Mouse (Mus musculus): ENCODE measurements at regions not wholly inside any gene's neighbourhood (a gene's known extent, or its start where the extent isn't known, plus 50 kb on each side); places are given as distances from the start of the nearest gene placed in this dataset.

DNA sequence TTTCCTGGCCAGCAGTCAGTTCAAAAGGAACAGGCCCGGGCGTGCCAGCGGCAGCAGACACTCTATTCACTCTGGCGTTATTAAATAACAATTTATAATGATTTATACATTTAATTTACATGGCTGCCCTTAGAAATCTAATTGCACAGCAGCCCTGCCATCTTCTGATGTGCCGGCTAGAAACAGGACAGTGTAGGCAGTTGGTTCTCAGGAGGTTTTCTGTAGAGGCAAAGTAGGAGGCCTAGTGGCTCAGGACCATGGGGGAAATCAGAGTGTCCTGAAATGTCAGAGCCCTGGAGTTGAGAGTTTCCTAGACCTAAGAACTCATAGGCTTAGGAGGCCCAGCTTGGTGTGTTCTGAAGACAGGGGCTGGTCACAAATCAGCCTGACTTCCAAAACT is 225.2 kb upstream of the Foxq1 start:
- DNase-seq (ENCODE audit: low read depth), result no peak

DNA sequence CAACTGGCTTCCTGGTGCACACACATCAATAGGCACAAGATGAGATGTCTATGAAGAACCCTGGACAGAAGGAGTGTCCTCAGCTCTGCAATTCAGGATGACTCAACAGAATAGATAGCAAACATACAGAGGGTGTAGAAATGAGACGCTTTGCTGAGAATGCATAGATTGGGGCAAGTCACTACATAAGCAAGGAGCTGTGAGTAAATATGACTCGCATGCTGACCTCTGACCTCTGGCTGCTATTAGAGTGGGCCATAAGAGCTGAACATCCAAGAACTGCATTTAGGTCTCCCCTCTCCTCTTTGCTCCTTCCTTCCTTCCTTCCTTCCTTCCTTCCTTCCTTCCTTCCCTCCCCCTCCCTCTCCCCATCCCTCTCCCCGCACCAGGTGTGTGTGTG is 221.0 kb upstream of the Foxq1 start:
- no peak for DNase-seq (ENCODE audit: low read depth)

DNA sequence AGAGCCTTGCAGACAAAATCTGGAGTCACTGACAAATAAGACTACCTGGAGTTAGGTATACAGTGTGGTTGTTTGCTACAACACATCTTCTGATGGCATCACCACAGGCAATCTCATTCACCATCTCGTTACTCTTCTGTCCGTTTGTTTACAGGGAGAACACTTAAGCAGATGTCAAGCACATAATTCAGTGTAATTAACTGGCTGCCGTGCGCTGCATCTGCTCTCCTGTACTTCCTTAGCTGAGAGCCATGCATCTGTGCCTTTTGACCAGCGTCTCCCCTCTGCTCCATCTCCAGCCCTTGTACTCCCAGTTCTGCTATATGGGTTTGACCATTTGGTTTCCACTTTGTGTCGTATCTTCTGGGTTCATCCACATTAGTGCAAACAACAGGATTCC is 218.3 kb upstream of the Foxq1 start:
- no peak for DNase-seq (ENCODE audit: low read depth)

- DNase-seq (ENCODE audit: low read depth), result no peak
Measured at GRCm38 (mm10) chr13:31339386-31339785, 216.5 kb upstream of the Foxq1 start.

GRCm38 (mm10) chr13:31339901-31340300 is 216.0 kb upstream of the Foxq1 start:
- DNase-seq (ENCODE audit: low read depth), result no peak

DNA sequence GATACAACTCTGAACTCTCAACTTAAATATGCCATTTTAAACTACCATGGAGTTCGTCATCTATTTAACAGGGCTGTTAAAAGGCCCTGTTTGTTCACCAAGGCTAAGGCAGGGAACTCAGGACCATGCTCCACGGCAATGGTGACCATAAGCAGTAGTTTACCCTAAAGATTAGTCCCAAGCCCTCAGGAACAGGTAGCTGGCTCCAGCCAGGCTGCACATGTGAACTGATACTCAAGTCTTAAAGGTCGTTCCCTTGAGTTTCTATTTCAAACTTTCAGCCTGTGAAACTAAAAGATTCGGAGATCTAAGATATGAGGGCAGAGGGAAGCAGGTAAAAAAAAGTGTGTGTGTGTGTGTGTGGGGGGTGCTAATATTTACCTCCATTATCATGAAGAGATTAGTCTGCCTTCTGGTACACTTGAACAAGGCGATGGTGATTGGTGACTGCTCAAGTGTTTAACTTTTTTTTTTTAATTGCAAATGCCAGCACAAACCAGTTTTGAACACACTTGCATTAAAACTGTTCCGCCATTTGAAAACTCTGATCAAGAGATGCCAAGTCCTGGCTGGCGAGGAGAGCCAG is 215.5 kb upstream of the Foxq1 start:
- no peak for DNase-seq (ENCODE audit: low read depth)

DNA sequence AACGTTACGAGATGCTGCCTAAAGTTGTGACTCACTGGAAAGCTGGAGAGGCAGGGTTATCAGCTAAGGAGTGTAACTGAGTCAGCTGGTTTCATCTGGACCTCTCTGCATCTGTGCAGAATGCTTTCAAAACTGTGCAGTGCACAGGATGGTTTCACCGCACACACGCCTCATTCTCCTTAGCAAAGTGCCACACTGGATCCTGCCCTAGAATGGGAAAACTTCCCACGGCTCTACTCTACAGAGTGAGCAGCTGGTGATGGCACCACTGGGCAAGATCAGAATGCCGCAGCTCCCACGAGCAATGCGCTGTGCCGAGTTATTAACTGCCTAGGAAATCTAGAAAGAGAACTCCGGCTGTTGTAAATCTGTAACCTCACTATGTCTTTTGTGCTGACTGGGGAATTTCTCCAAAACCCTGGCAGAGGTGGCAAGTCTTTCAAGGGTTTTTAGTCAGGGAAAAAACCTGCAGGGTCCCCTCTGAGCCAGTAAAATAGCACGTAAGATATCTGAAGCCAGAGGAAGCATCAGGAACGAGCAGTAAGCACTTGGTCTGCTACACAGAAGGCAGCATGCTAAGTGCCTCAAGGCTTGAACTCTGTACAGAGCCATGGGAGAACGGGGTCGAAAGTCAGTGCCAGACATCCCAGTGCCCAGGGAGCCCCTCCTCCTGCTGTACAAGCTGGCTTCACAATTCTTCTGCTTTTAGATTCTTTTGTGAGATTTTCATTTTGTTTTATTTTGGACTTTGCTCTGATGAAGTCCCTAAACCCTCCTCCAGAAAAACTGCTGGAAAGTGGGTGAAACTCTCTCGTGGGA is 214.4 kb upstream of the Foxq1 start:
- no peak for DNase-seq (ENCODE audit: low read depth)

DNA sequence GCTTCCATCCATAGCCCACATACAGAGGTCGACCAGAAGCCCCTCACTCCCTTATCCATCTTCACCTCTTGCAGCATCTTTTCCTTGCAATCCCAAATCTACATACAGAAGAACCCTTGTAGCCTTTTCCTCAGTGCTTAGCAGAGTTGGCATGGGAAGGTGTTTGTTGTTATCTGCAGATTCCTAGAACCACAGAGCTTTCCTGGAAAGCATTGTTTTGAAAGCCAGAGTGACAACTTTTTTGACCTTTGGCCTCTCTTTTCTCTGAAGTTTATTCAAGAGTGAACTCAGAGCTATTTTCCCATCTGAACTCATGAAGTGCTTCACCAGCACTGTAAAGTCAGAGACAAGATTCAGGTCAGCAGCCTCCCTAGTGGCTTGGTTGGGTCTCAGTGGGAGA is 209.7 kb upstream of the Foxq1 start:
- no peak for DNase-seq (ENCODE audit: low read depth)

GRCm38 (mm10) chr13:31347000-31347399 is 208.9 kb upstream of the Foxq1 start:
- DNase-seq (ENCODE audit: low read depth), result no peak

GRCm38 (mm10) chr13:31349671-31350070 is 206.3 kb upstream of the Foxq1 start:
- DNase-seq (ENCODE audit: low read depth), result no peak

DNA sequence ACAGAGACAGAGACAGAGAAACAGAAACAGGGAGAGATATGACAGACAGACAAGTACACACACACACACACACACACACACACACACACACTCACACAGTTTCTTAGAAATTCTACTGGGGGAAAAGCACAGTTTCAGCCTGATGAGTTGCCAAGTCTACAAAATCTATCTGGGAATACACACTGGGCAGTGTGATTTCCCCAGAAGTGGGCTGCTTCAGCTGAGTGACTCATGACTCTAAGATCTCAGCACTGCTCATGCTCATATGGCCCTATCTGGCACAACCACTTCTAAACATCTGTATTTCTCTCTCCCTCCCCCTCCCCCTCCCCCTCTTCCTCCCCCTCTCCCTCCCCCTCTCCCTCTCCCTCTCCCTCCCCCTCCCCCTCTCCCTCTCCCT is 204.5 kb upstream of the Foxq1 start:
- no peak for DNase-seq (ENCODE audit: low read depth)

- no peak for DNase-seq (ENCODE audit: low read depth)
Measured at GRCm38 (mm10) chr13:31352825-31353224, 203.1 kb upstream of the Foxq1 start.

- DNase-seq (ENCODE audit: low read depth), result no peak
Measured at GRCm38 (mm10) chr13:31359353-31359752, 196.6 kb upstream of the Foxq1 start.

DNA sequence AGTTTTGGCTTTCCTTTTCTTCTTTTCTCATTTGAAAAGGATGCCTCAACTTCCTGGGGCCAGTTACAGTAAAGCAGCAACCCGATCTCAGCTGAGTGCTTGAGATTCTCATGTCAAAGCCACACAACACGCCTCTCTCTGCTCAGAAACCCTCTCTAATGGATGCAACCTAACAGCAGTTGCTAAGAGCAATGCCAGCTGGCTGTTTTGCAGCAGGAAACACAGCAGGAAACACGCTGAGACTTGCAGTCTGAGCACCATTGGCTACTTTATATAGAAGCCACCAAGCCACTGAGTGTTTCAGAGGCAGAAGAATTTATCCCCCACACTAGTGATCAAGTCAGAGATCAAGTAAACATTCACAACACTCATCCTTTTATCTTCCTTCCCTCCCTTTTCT is 193.5 kb upstream of the Foxq1 start:
- DNase-seq (ENCODE audit: low read depth), result no peak

- DNase-seq (ENCODE audit: low read depth), result no peak
Measured at GRCm38 (mm10) chr13:31364369-31364768, 191.6 kb upstream of the Foxq1 start.

DNA sequence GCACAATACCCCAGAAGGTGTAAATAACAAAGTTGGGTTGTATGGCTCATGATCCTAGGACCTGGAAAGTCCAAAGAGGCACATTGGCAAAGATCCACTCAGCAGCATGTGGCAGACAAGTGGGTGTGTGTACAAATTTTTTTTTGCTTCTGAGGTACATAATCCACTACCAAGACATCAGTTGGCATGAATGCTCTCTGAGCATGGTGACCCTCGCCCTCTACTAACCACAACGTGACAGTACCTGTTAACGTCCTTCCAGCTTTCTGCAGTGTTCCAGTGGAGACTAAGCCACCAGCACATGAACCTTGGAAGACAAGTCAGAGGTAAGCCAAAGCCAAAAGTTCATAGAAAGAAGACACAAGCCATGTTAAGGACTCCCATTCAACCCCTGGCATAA is 188.7 kb upstream of the Foxq1 start:
- no peak for DNase-seq (ENCODE audit: low read depth)

DNA sequence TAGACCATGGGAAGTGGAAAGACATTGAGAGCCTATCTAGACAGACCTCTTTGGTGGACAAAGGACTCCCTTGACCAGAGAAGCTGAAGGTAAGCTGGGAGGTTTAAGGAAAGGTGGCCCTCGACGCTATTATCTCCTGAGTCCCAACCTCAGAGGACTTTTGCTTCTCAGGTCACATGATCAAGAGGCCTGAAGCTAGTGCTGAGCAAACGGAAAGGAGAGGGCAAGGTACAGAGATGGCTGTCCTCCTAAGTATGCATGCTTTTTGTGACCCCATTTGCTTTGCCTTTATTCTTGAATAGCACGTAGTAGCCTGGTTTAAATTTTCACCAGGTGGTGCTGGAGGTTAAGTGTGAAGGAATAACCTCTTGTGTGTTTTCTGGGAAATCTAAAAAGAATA is 186.8 kb upstream of the Foxq1 start:
- DNase-seq (ENCODE audit: low read depth), result no peak

DNA sequence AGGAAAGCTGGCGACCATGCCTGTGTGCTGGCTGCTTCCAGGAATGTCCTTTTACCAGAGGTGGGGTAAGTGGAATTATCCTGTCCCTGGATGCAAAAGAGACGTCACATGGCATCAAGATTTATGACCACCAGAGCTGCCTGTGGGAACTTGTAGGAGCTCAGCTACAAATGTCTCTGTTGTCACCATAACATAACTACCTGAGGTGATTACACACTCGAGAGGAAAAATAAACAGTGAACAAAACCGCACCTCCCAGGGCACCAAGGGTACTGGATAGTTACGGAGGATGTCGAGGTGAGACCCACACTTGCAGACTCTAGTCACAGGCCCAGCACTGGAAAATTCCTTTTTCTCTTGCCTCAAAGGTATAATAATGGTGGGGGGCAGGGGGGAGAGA is 185.1 kb upstream of the Foxq1 start:
- no peak for DNase-seq (ENCODE audit: low read depth)

- DNase-seq (ENCODE audit: low read depth), result no peak
Measured at GRCm38 (mm10) chr13:31374006-31374405, 181.9 kb upstream of the Foxq1 start.

GRCm38 (mm10) chr13:31393421-31394215 is 162.3 kb upstream of the Foxq1 start:
- no peak for DNase-seq (ENCODE audit: low read depth)

- DNase-seq (ENCODE audit: low read depth), result no peak
Measured at GRCm38 (mm10) chr13:31396216-31396910, 159.6 kb upstream of the Foxq1 start.

DNA sequence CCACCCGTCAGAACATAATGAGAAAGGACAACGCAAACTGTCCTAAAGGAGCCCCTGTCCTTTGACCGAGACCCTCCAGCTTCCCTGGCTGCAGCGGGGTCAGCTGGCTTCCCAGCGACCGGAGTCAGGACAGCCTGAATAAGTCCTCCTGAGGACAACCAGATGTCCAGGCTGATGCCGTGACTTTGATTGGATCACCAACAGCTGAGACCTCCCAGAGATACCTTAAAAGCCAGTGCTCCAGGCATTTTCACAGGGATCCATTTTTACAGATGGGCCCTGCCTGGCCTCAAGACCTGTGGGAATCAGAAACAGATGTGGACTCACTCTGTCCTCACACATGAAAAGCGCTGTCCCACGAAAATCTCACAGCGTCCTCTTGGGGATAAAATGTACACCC is 158.7 kb upstream of the Foxq1 start:
- DNase-seq (ENCODE audit: low read depth), result no peak

DNA sequence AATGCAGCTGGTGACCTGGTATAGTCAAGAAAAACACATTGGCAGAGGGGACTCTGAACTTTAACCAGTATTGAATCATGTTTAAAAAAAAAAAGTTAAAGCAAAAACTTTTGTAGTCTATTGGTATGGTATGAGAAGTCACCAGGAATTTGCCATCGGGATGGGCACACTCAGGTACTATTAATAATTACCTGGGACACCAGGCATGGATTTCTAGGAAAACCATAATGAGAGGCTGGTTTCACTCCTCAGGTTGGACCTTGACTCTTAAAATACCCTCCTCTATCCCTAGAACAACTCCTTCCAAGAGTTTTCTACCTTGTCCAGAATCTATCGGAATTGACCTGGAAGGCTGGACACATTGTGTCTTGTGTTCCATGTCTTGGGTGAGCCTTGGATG is 155.5 kb upstream of the Foxq1 start:
- DNase-seq (ENCODE audit: low read depth), result no peak
